Mouse (Mus musculus): ENCODE measurements at regions not wholly inside any gene's neighbourhood (a gene's known extent, or its start where the extent isn't known, plus 50 kb on each side); places are given as distances from the start of the nearest gene placed in this dataset.

DNA sequence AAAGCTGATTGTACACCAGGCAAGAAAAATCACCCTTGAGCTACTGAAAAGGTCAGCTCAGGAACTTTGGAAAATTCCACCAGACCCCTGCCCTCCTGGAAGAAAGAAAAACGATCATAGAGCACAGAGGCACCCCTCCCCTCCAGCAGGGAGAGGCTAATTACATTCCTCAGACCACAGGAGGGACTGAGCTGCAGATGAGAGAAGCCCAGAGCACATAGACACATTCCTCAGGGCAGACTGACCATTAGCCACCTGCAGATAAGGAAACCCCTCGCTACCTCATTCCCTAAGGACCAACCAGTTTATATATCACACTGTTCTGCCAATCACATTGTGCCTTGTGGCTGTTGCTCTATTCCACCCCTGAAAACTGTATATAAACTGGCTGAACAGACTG, 230.3 kb downstream of the Parp8 start:
- in situ Hi-C loops (cut with MboI; ENCODE audit: unreplicated experiment in 2 of 2): no loop called here

DNA sequence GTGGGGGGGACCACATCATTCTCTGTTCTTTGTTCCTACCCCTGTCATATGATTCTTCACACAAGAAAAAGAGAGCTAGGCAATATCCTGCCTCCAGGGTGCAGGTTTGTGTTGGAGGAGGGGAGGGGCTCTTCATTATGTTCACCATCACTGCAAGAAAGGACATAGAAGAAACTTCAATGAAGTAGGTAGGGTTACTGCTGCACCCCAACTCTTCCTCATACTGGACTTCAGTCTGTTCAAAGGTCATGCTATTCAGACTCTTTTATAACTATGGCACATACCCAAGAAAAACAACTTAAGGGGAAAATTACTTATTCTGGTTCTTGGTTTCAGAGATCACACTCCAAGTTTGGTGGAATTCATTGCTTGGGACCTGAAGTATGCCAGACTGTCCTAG, 243.7 kb downstream of the Parp8 start:
- in situ Hi-C loops (cut with MboI; ENCODE audit: unreplicated experiment in 2 of 2): no loop called here

DNA sequence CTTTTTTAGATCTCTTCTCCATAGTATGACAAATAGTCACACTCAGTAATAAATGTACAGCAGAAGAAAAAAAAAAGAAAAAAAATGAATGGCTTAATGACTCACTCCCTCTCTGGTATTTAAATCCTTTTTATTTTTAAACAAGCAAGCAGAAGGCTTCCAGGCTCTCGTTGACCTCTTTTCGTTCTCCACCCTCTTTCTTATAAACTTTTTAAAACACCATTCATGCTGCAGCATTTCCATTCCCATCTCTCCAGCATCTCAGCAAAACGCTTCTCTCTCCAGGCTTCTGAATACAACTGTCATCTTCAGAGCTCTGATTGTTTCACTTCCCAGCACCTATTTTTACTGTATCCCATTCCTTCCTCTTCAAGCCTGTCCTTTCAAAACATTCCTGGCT, 259.8 kb downstream of the Parp8 start:
- in situ Hi-C loops (cut with MboI; ENCODE audit: unreplicated experiment in 2 of 2): no loop called here

DNA sequence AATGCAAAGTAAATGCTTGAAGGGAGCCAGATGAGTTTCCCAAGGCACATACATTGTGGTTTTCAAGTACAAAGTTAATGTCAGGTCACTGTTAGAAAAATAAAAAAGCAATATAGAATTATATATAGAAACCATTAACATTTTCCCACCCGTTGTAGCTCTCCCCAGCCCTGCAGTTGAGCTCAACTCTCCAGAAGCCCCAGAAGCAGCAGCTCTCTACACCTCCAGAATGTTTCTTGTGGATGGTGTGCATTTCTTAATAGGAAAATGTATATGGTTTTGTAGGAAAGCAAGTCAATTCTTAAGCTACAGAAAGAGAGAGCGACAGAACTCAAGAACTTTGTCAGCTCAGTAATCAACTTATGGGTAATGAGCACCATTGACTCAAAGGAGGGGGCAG, 265.4 kb downstream of the Parp8 start:
- in situ Hi-C loops (cut with MboI; ENCODE audit: unreplicated experiment in 2 of 2): no loop called here

DNA sequence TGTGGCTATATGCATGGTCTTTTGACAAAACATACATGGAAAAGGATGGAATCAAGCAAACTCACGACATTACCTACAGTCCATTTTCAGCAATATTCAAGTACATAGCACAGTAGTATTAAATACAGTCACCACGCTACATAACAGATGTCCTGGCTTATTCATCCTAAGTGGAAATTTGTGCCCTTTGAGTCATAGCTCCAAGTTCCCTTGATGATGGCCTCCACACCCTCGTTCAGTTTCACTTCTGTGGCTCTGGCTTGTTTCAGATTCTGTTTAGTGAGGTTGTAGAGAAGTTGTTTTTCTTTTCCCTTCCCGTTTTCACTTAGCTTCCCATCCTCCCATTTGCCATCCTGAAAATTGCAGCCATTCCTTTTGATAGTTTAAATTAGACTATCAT, 284.5 kb downstream of the Parp8 start:
- in situ Hi-C loops (cut with MboI; ENCODE audit: unreplicated experiment in 2 of 2): no loop called here

DNA sequence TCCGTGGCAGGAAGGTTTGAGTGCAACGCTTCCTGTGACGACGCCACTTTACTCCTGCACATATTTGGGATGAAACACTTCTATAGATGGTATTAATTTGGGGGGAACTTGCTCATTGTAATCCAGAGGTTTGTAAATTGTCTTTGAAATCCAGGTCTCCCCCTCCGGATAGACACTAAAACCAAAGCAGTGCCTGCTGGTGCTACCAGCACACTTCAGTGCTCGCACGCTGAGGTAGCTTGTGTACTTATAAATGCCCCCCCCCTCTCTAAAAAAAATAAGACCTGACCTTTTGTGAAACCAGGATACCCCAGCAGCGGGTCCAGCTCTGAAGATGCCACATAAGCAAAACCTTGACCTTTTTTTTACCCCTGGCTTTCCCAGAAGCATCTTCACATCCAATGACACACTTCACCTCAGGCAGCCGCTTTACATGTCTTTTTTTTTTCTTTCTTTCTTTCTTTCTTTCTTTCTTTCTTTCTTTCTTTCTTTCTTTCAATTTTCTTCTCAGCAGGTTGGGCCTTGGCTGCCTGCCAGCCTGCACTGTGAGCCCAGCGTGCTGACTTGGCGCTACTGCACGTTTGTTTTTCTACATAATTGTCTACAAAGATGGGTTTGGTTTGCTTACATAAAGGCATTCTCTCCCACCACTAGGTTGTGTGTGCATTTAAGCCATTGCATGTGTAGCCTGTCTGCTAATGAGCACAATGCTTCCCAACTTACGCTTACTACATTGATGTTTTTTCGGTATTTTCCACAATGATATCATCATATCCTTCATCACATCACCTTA, 301.8 kb downstream of the Parp8 start:
- in situ Hi-C loops (cut with MboI; ENCODE audit: unreplicated experiment in 2 of 2): no loop called here

DNA sequence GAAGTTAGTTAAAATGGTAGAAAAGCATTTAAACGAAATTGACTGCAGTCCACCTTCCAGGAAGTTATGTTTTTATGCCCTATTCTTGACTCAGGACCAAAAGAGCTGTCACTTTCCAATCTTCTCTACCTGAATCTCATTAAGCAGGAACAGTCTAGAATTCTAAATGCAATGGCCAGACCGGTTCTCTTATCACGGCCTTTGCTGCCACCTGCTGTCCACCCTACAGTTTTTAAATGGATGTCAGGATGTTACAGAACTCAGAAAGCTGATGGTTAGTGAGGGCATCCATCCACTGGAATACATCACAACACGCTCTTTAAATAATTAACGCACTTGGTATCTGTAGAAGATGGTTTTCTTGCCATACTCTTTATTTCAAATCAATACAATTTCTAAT, 310.5 kb downstream of the Parp8 start:
- in situ Hi-C loops (cut with MboI; ENCODE audit: unreplicated experiment in 2 of 2): loop anchor here (5.0 to 10.0 kb wide), 4 partner anchors 1483 to 1880 kb away; no protein-coding TSS in a partner anchor

DNA sequence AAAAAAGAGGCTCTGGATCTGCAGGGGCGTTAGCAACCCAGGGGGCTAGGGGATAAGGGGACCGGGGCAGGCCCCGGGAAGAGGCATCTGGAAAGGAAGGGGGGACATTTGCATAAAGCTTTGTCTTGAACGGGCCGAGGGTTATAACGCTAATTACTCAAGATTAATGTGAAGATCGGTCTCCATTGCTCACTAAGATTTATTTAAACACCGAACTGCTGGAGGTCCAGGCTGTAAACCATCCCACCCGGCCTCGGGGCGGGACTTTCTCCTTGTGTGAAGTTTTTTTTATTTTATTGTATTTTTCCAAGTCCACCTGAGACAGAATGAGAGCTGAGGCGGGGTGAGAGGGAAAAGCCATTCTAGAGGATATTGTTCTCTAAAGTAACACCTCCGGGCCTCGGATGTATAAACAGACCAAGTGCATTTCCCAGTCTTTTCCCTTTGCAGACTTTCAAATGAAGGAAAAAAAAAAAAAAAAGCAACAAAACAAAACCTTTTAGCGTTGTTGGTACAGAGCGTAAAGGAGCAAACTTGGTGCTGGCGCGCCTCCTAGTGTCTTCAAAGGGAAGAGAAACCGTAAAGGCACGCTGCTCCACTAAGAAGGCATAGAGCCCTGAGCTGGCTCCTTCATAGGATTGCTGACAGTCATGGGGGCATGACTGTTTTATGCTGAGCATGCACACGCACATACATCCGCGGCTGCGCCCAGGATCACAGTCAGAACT, 313.3 kb downstream of the Parp8 start:
- in situ Hi-C loops (cut with MboI; ENCODE audit: unreplicated experiment in 2 of 2): loop anchor here (5.0 to 10.0 kb wide), 4 partner anchors 1480 to 1877 kb away; no protein-coding TSS in a partner anchor

DNA sequence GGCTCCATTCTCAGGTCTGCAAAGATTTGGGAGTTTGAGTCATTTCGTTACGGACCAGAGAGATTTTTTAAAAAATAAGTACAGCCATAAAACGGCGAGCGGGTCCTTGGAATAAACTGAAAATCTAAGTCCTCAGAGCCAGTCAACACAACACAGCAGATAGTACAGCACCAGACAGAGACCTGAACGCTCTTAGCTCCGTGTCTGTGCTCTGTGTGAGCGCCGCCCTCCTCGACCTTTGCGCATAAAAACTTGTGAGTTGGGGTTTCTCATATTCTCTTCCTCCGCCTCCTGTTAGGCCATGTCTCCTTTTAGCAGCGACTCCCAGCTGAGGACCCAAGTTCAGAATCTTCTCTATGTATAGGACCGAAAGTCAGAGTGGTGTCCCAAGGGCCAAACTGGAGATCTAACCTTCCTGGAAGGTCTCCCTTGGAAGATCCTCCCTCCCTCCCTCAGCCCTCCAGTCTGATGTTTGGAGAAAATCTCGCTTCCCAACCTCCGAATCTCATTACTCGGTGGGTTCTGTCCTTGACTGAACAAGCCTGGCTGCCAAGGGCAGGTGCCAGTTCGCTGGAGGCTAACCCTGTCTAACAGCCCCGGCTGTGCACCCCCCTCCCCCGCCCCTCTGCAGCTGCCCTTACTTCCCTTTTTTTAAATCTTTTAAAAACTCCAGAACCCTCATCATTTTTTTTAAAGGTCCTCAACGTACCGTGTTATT, 314.0 kb downstream of the Parp8 start:
- in situ Hi-C loops (cut with MboI; ENCODE audit: unreplicated experiment in 2 of 2): loop anchor here (5.0 to 10.0 kb wide), 4 partner anchors 1479 to 1877 kb away; no protein-coding TSS in a partner anchor

DNA sequence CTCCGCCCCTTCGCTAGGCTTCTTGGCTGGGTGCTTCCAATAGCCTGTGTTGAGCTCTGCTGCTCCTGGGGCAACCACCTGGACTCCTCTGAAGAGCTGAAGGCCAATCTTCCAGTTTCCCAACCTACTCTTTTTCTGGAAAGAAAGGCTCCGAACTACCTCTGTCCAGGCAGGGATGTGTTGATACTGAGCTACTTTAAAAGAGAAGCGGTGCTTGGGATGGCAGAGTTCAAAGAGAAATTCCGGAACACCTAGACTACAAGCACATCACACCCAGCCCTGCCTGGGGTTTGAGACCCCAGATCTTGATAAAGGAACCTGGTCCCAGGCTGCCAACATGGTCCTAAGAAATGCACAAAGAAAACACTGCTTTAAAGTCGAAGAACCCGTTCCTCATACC, 315.7 kb downstream of the Parp8 start:
- in situ Hi-C loops (cut with MboI; ENCODE audit: unreplicated experiment in 2 of 2): loop anchor here (5.0 to 10.0 kb wide), 4 partner anchors 1477 to 1875 kb away; no protein-coding TSS in a partner anchor

DNA sequence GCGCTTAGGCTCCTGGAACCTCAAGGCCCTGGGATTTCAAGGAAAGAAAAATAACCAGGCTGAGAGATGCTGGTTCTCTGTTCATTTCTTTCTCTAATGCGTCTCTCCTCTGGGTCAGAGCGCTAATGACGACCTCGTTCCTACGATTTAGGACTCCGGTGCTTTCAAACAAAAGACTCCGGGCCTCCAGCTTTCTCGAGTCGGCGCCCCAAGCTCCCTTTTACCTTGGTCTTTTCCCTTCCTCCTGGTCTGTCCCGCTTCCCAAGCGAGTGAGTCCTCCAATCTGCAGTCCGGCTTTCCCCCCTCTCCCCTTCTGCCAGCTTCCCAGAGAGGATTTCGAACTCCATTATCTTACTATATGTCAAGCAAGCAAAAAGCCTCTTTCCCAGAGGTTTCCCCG, 316.5 kb downstream of the Parp8 start:
- in situ Hi-C loops (cut with MboI; ENCODE audit: unreplicated experiment in 2 of 2): no loop called here

DNA sequence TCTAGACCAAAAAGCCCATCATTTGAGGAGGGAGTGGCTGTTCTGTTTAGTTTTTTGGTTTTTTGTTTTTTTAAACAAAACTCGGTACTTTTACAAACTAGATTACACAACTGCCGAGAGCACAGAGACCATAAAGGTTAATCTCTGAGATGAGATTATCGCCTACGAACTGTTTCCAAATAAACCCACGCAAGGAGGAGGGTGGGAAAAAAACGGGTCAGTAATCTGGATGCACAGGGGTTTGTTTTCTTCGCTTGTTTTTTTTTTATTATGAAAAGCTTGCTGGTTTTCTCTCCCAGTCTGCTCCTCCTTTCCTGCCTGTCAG, 316.9 kb downstream of the Parp8 start:
- in situ Hi-C loops (cut with MboI; ENCODE audit: unreplicated experiment in 2 of 2): no loop called here

DNA sequence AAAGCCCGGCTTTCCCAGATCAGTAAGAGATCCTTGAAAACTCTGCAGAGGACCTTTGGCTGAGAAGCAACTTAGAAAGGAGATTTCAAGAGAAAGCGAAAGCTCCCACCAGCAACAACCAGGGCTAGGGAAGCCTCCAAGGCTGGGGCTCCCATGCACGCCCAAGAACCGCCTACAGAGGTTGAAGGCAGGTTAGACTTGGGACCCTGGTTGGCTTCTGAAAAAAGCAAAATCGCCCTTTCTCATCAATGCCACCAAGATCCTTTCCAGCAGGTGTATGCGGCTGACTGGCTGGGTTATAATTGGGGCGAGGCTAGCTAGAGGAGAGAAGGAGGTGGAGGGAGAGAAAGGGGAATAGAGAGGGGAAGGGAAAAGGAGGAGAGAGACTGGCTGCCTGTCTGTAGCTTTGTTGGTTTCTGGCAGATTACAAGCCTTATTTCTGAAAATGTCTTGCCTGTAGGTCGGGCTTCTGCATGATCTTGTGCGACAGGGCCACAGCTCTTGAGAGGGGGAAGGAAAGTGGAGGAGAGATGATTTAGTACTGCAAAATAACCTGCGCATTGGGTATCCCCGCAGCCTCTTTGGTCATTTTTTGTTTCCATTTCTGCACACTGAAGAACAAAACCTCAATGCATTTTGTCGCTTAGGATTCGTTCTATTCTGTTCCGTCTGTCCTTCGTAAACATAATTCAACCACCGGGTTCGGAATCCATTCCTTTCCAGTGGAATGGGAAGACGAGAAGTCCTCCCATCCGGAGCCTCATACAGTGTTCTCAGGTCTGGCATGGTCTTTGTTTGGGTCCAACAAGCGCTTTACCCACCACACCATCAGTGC, 317.5 kb downstream of the Parp8 start:
- in situ Hi-C loops (cut with MboI; ENCODE audit: unreplicated experiment in 2 of 2): no loop called here

DNA sequence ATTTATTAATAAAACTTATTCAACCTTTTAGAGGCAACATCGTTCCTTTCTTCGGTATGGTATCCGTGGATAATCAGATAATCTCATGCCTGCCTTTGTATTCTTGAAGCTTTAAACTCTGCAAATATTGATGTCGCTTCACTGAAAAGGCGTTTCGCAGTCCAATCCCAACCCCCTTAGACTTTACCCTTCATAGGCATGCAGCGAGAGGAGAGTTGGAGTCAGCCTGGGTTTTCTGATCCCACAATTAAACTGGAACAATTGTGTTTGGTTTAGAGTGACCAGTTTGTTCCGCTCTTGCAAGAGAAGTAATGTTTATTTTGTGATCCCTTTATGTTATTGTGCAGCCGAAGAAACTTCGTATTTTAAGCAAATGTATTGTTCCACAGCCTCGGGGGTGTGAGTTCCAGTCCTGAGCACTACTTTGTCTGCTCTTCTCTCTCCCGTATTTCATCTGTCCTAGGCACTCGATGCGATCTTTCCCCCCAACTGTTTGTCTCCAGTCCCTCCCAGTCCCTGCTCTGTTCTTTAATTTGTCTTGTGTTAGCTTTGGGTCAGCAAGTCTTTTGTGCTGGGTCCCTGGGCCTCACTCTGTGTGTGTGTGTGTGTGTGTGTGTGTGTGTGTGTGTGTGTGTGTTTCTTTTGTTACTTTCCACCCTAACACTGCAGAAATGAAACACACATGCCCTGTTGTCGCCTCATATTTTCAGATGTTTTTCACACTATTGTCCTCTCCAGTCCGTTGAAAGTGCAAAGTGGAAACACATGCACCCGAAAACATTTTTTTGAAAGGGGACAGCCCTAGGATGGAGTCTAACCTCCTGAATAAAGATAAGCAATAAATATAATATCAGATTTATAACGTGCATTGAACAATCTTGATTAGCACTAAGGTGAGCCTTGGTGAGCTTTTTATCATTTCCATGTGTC, 318.7 kb downstream of the Parp8 start:
- in situ Hi-C loops (cut with MboI; ENCODE audit: unreplicated experiment in 2 of 2): no loop called here

DNA sequence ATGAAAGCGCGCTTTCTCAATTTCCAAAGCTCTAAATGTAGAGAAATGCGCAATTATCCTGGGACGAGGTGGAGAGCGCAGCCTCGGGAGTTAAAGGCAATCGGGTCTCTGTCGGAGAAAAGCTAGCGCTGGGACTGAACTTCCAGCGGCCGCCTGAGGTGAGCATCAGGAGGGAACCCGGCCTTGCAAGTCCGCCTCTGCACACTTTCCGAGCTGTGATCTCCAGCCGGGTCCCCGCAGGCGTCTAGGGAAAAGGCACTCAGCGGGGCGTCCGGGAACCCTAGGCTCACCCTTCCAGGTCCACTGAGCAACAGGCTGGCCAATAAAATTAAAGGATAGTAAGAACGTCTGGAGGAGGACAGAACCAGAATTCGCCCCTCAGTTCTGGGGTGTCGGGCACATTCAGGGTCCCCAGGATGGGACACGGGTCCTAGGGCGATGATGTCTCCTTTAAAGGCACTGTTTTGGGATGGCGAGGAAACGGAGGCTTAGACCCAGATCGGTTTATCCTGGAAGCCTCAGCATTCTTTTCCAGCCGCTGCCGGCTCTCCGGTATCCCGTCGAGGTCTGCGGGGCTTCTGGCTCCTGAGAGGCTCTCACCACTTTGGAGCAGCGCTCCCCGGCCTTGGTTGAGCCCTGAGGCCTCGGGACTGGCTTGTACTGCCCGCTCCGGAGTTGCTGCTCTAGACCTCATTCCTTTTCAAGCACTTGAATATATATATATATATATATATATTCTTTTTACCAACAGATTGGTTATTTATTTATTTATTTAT, 319.5 kb downstream of the Parp8 start:
- in situ Hi-C loops (cut with MboI; ENCODE audit: unreplicated experiment in 2 of 2): no loop called here

DNA sequence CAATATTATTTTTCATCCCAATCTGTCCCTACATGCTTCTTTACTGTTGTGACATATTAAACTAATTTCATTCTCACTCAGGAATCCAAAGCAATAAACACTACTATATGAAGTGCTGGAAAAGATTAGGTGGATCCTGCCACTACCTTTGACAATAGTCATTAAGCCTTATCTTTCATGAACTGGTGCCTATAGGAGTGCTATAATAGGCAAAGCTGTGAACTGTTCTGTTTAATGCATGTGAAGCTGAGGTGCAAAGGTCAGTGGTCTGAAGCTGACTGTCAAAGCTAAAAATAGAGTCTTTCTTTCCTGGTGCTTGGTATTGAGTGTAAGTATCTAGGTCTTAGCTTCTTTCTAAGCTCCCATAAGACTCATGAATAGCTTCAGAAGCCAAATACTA, 336.6 kb downstream of the Parp8 start:
- in situ Hi-C loops (cut with MboI; ENCODE audit: unreplicated experiment in 2 of 2): no loop called here

Data from v-Abl transformed pro-B cells (cell line).